Mouse (Mus musculus) kidney, adult 2 months (tissue): Measurements from ENCODE around the gene Dlgap4.

ENCODE experiments used
- CTCF ChIP-seq: fragments of 200-500 bp; conservative IDR thresholded peaks from 2 replicates; pipeline ENCODE4 v1.5.1; 2011; ENCODE audit warnings: low read depth, mild to moderate bottlenecking, control low read depth, low read length, moderate library complexity, mixed read lengths; ENCODE audit not compliant: insufficient read depth, insufficient read length
- POLR2A ChIP-seq: fragments of 200-500 bp; IDR thresholded peaks from one replicate; pipeline ENCODE4 v1.6.1; 2011; ENCODE audit warnings: low read depth, low read length, control low read depth

- TF ChIP-seq CTCF (no peak), POLR2A (no peak)
Observed at GRCm38 (mm10) chr2:156741998-156742397, 128.5 kb downstream of the Dlgap4 start.
